Mouse (Mus musculus): Measurements from ENCODE around the gene Aspdh. TPM values are rescaled to one million over a fixed set of nuclear protein-coding genes. Genes with fewer than 3 reads are reported as not detected.

Aspdh gene
- polyA plus RNA-seq, 1 experiment from 2014 or later, result 1.8 TPM

GRCm38 (mm10) chr7:44475046-44475614, 9.9 kb downstream of the Aspdh start:
- ATAC-seq (ENCODE audit: low FRiP score) (no peak), DNase-seq (ENCODE audit: low spot score, missing footprints) (peak; percentile 69)
- Histone ChIP-seq H3K27ac (ENCODE audit: low read depth, low read length) (peak overlapping the region; percentile 5; the same call in 1 of the 2 replicates), H3K9me3 (ENCODE audit: control insufficient read depth, low read length) (no peaks in the 10 kb centered on the region), H3K4me1 (ENCODE audit: control insufficient read depth, insufficient read depth, low read length) (peaks cover 9% of the 10 kb centered on the region), H3K4me3 (ENCODE audit: low read depth, low read length) (no peak overlapping the region), H3K9ac (ENCODE audit: low read length) (no peak overlapping the region), H3K36me3 (ENCODE audit: control insufficient read depth, insufficient read depth, low read length) (no peaks in the 10 kb centered on the region), H3K27me3 (ENCODE audit: control insufficient read depth, insufficient read depth, low read length) (no peaks in the 10 kb centered on the region; the same call in 1 of the 2 replicates), H3K4me2 (no peak overlapping the region)
- WGBS, result 39% methylated on average over 5 of the region's 5 CpGs

- H3K27me3 ChIP-seq (ENCODE audit: control insufficient read depth, insufficient read depth, low read length), result peaks cover 4% of the 10 kb centered on the region; the same call in 1 of the 2 replicates
- no peak overlapping the region for H3K27ac ChIP-seq (ENCODE audit: low read depth, low read length)
- no peak overlapping the region; the same call in 1 of the 2 replicates for H3K9ac ChIP-seq (ENCODE audit: low read length)
- H3K4me1 ChIP-seq (ENCODE audit: control insufficient read depth, insufficient read depth, low read length), result no peaks in the 10 kb centered on the region
- H3K4me2 ChIP-seq, result no peak overlapping the region
- H3K4me3 ChIP-seq (ENCODE audit: low read depth, low read length), result no peak overlapping the region
- 83% methylated on average over 3 of the region's 3 CpGs for WGBS
- H3K36me3 ChIP-seq (ENCODE audit: control insufficient read depth, insufficient read depth, low read length), result no peaks in the 10 kb centered on the region
- H3K9me3 ChIP-seq (ENCODE audit: control insufficient read depth, low read length), result no peaks in the 10 kb centered on the region
- ATAC-seq (ENCODE audit: low FRiP score) (no peak), DNase-seq (ENCODE audit: low spot score, missing footprints) (peak; percentile 54)
These were observed 17.7 kb downstream of the Aspdh start for GRCm38 (mm10) chr7:44482836-44483435.

DNA sequence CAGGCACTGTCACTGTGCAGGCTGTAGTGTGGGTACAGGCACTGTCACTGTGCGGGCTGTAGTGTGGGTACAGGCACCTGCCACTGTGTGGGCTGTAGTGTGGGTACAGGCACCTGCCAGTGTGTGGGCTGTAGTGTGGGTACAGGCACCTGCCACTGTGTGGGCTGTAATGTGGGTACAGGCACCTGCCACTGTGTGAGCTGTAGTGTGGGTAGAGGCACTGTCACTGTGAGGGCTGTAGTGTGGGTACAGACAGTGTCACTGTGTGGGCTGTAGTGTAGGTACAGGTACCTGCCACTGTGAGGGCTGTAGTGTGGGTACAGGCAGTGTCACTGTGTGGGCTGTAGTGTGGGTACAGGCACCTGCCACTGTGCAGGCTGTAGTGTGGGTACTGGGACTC, 18.9 kb downstream of the Aspdh start:
- H3K27me3 ChIP-seq (ENCODE audit: control insufficient read depth, insufficient read depth, low read length), result peaks cover 4% of the 10 kb centered on the region; the same call in 1 of the 2 replicates
- no peak overlapping the region for H3K4me3 ChIP-seq (ENCODE audit: low read depth, low read length)
- no peak overlapping the region for H3K4me2 ChIP-seq
- no peak overlapping the region for H3K9ac ChIP-seq (ENCODE audit: low read length)
- DNase-seq (ENCODE audit: low spot score, missing footprints) (peak; percentile 77), ATAC-seq (ENCODE audit: low FRiP score) (no peak)
- H3K9me3 ChIP-seq (ENCODE audit: control insufficient read depth, low read length), result no peaks in the 10 kb centered on the region
- H3K36me3 ChIP-seq (ENCODE audit: control insufficient read depth, insufficient read depth, low read length), result 0 out of 2 replicates have a peak, but pooled peaks cover 4% of the 10 kb centered on the region
- H3K27ac ChIP-seq (ENCODE audit: low read depth, low read length), result no peak overlapping the region
- WGBS, result 94% methylated on average over 1 of the region's 1 CpGs
- H3K4me1 ChIP-seq (ENCODE audit: control insufficient read depth, insufficient read depth, low read length), result no peaks in the 10 kb centered on the region

DNA sequence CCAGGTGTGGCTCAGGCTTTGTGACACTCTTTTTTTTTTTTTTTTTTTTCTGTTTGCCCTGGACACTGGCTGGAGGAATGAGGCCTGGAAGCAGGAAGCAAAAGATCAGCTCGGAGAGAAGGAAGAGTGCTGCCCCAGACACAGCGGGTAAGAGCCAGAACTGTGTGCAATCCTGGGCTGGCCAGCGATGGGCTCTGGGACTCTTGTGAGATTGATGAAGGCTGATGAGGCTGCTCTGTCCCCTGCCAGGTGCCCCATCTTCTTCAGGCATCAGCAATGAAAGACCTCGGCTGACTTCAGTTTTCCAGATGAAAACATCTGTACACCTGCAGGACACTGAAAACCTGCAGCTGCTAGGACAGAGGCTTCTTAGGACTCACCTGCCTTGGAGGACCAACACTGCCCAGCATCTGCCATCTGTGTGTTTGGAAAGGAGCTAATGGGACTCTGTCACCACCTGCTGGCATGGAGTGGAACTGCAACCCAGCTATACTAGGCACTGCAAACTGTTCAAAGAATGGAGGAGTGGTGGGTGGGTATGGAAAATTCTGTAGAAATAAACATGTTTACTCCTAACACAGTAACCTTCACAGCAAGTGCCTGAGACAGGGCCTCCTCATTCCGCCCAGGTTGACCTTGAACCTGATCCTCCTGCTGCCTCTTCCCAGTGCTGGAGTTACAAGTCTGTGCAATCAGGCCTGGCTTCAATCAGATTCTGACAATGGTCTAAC, 19.8 kb downstream of the Aspdh start:
- Histone ChIP-seq H3K4me2 (no peak overlapping the region), H3K27me3 (ENCODE audit: control insufficient read depth, insufficient read depth, low read length) (peaks cover 4% of the 10 kb centered on the region; the same call in 1 of the 2 replicates), H3K4me1 (ENCODE audit: control insufficient read depth, insufficient read depth, low read length) (no peaks in the 10 kb centered on the region), H3K9ac (ENCODE audit: low read length) (no peak overlapping the region), H3K36me3 (ENCODE audit: control insufficient read depth, insufficient read depth, low read length) (0 out of 2 replicates have a peak, but pooled peaks cover 4% of the 10 kb centered on the region), H3K4me3 (ENCODE audit: low read depth, low read length) (no peak overlapping the region), H3K27ac (ENCODE audit: low read depth, low read length) (no peak overlapping the region), H3K9me3 (ENCODE audit: control insufficient read depth, low read length) (no peaks in the 10 kb centered on the region)
- DNase-seq (ENCODE audit: low spot score, missing footprints) (peak; percentile 99), ATAC-seq (ENCODE audit: low FRiP score) (peak; percentile 81)
- 35% methylated on average over 5 of the region's 5 CpGs for WGBS

DNA sequence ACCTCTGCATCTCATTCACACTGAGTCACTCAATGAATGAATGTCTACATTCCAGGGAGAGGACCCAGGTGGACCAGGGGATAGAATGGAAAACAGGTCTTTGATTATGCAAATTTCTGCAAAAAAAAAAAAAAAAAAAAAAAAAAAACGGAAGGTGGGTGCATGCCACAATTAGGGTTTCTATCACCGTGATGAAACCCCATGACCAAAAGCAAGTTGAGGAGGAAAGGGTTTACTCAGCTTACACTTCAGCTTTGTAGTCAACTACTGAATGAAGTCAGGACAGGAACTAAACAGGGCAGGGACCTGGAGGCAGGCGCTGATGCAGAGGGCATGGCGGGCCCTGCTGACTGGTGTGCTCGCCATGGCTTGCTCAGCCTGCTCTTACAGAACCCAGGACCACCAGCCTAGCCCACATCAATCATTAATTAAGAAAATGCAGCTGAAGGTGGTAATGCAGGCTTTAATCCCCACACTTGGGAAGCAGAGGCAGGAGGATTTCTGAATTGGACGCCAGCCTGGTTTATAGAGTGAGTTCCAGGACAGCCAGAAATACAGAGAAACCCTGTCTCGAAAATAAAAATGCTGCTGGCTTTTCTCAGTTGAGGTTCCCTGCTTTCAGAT, 20.5 kb downstream of the Aspdh start:
- H3K9ac ChIP-seq (ENCODE audit: low read length), result no peak overlapping the region
- no peaks in the 10 kb centered on the region for H3K4me1 ChIP-seq (ENCODE audit: control insufficient read depth, insufficient read depth, low read length)
- H3K36me3 ChIP-seq (ENCODE audit: control insufficient read depth, insufficient read depth, low read length), result peaks cover 8% of the 10 kb centered on the region; the same call in 1 of the 2 replicates
- DNase-seq (ENCODE audit: low spot score, missing footprints) (peak; percentile 64), ATAC-seq (ENCODE audit: low FRiP score) (no peak)
- no peak overlapping the region for H3K4me3 ChIP-seq (ENCODE audit: low read depth, low read length)
- H3K27ac ChIP-seq (ENCODE audit: low read depth, low read length), result no peak overlapping the region
- H3K27me3 ChIP-seq (ENCODE audit: control insufficient read depth, insufficient read depth, low read length), result peaks cover 4% of the 10 kb centered on the region; the same call in 1 of the 2 replicates
- WGBS, result 71% methylated on average over 7 of the region's 7 CpGs
- H3K4me2 ChIP-seq, result no peak overlapping the region
- H3K9me3 ChIP-seq (ENCODE audit: control insufficient read depth, low read length), result no peaks in the 10 kb centered on the region

DNA sequence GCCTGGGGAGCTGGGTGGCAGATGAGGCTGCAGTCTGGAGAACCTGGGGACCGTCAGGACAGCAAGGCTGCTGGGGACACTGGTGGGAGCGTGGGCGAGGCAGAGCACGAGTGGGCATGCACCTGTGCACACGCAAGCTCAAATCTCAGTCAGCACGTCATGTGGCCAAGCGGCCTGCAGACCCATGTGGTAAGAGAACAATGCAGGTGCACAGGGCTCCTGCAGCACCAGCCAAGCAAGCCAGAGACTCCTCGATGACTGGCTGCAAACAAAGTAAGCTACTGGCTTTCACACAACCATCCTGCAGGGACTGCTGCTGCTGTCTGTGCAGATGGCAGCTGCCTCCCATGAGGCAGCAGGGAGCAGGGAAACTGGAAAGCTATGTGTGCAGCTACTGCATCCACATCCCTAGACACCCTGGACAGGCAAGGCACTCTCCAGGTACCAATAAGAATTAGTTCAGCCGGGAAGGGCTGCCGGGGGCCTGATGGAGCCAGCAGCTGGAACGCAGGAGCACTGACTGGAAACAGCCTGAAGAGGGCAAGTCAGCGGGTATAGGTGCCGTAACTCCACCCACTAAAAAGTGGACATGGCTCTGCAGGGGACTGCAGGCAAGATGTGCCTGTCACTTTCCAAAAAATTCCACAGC, 21.9 kb downstream of the Aspdh start:
- Histone ChIP-seq H3K9me3 (ENCODE audit: control insufficient read depth, low read length) (no peaks in the 10 kb centered on the region), H3K4me3 (ENCODE audit: low read depth, low read length) (no peak overlapping the region), H3K4me1 (ENCODE audit: control insufficient read depth, insufficient read depth, low read length) (no peaks in the 10 kb centered on the region), H3K27ac (ENCODE audit: low read depth, low read length) (no peak overlapping the region), H3K9ac (ENCODE audit: low read length) (no peak overlapping the region), H3K27me3 (ENCODE audit: control insufficient read depth, insufficient read depth, low read length) (peaks cover 2% of the 10 kb centered on the region; the same call in 1 of the 2 replicates), H3K4me2 (no peak overlapping the region), H3K36me3 (ENCODE audit: control insufficient read depth, insufficient read depth, low read length) (peaks cover 19% of the 10 kb centered on the region)
- ATAC-seq (ENCODE audit: low FRiP score) (no peak), DNase-seq (ENCODE audit: low spot score, missing footprints) (peak; percentile 76)
- 67% methylated on average over 13 of the region's 13 CpGs for WGBS

DNA sequence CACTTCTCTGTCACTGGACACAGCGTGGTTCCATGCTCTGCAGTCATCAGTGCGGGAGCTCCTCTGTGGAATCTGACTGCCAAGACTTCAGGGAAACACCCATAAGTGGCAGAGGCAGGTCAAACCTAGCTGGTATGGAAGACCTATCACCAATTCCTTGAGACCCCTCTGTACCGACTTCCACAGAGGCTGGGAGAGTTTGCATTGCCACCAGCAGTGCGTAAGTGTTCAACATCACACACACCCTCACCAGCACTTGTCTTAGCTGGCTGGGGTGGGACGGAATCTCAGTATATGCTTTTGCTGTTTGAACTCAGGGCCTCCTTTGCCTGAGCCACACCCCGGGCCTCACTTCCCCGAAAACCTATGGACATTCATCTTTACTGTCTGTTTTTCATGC, 22.7 kb downstream of the Aspdh start:
- Histone ChIP-seq H3K9me3 (ENCODE audit: control insufficient read depth, low read length) (no peaks in the 10 kb centered on the region), H3K36me3 (ENCODE audit: control insufficient read depth, insufficient read depth, low read length) (peaks cover 22% of the 10 kb centered on the region), H3K4me1 (ENCODE audit: control insufficient read depth, insufficient read depth, low read length) (no peaks in the 10 kb centered on the region), H3K27ac (ENCODE audit: low read depth, low read length) (no peak overlapping the region), H3K4me2 (no peak overlapping the region), H3K27me3 (ENCODE audit: control insufficient read depth, insufficient read depth, low read length) (no peaks in the 10 kb centered on the region; the same call in 1 of the 2 replicates), H3K4me3 (ENCODE audit: low read depth, low read length) (no peak overlapping the region), H3K9ac (ENCODE audit: low read length) (no peak overlapping the region)
- 88% methylated on average over 7 of the region's 7 CpGs for WGBS
- DNase-seq (ENCODE audit: low spot score, missing footprints), result peak; percentile 78
- no peak for ATAC-seq (ENCODE audit: low FRiP score)

DNA sequence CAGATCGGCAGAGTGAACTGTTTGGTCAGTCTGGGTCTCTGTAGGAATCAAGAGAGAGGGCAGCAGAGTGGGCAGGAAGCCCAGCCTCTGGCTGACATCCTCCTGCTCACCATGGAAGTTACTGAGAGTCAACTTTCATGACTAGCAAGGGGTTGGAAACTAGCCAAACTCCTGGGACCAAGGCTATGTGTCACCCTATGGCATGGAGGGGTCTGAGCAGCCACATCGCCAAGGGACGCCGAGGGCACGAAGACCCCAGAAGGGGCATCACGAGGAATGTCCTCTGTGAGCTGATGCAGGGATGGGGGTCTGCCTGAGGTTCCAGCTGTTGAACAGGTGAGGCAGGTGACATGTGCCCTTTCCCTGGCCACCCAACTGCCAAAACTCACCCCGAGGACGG, 23.4 kb downstream of the Aspdh start:
- Histone ChIP-seq H3K9ac (ENCODE audit: low read length) (no peak overlapping the region), H3K4me2 (no peak overlapping the region), H3K36me3 (ENCODE audit: control insufficient read depth, insufficient read depth, low read length) (peaks cover 22% of the 10 kb centered on the region), H3K9me3 (ENCODE audit: control insufficient read depth, low read length) (no peaks in the 10 kb centered on the region), H3K27ac (ENCODE audit: low read depth, low read length) (no peak overlapping the region), H3K27me3 (ENCODE audit: control insufficient read depth, insufficient read depth, low read length) (no peaks in the 10 kb centered on the region), H3K4me1 (ENCODE audit: control insufficient read depth, insufficient read depth, low read length) (no peaks in the 10 kb centered on the region), H3K4me3 (ENCODE audit: low read depth, low read length) (no peak overlapping the region)
- no peak for ATAC-seq (ENCODE audit: low FRiP score)
- DNase-seq (ENCODE audit: low spot score, missing footprints), result peak; percentile 56
- WGBS, result 100% methylated on average over 8 of the region's 8 CpGs

All from midbrain, embryonic 11.5 days (tissue).